Mouse (Mus musculus) kidney, postnatal 10 days (tissue): ENCODE measurements around the gene Myo1a.
A peak's percentile ranks its signal among the peaks of the same experiment; 100 is the strongest.
"Not testable (repeated sequence)": the region's sequence is repeated elsewhere in the genome, so short reads cannot be mapped to it uniquely, and the experiment has no call there.

Experiments
- DNase-seq: peaks from one replicate; pipeline ENCODE4 v3.0.0; 2021; ENCODE audit warnings: mixed read lengths

Gene Myo1a

DNA sequence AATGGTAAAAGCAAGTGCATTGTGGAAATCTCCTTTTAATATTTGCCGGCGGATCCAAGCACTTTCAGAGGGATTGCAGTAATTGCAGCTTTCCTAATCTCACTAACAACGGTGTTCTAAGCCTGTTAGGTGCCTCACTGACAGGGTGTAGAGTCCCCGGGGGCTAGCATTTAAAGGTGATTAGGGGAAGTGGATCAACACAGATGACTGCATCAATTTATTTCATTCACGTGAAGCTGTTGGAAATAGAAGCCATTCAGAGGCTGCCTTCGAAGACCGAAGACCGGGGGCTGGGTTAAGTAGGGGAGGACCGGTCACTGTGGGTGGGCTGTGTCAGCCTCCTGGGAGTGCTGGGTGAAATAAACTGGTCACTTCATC is 26.0 kb downstream of the Myo1a start:
- DNase-seq: no peak

DNA sequence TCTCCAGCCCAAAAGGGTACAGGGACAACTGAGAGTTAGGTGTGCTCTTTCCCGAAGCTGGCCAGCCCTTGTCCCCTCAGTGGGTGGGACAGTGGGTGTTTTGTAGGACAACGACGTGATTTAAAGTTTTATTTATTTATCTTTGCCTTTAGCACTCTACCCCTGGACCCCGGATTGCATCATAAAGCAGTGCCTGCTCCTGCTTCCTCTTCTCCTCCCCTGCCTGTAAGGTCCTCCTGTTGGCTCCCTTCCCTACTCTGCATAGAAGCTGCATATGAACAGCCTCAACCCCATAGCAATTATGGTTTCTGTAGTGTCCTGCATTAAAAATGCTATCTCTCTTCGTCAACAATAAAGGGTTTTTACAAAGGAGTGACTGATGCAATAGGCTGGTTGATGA is 26.4 kb downstream of the Myo1a start:
- DNase-seq: no peak

DNA sequence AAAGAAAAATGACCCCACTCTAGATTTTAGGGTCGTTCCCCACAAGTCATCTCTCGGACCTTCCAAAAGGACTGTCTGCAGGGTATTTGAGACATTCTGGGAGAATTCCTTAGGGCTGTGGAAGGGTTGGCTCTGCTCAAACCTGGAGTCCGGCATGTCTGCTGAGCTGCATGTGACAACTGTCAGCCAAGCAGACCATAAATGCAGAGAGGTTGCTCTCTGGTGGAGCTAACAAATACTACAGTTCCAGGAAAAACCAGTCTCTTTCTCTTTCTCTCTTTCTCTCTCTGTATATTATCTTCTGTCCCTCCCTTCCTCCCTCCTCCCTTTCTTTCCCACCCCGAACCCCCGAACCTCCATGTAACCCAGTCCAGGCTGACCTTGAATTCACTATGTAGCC is 29.5 kb downstream of the Myo1a start:
- peak; percentile 43 for DNase-seq

DNA sequence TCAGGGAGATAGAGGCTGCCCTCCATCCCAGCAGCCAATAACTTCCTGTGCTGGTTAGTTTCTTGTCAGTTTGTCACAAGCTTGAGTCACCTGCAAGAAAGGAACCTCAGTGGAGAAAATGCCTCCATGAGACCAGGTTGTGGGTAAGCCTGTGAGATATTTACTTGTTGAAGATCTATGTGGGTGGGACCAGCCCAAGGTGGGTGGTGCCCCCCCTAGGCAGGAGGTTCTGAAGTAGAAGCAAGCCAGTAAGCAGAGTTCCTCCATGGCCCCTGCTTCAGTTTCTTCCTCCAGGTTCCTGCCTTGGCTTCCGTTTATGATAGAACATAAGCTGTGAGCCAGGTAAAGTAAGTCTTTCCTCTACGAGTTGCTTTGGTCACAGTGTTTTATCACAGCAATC is 31.3 kb downstream of the Myo1a start:
- no peak for DNase-seq

DNA sequence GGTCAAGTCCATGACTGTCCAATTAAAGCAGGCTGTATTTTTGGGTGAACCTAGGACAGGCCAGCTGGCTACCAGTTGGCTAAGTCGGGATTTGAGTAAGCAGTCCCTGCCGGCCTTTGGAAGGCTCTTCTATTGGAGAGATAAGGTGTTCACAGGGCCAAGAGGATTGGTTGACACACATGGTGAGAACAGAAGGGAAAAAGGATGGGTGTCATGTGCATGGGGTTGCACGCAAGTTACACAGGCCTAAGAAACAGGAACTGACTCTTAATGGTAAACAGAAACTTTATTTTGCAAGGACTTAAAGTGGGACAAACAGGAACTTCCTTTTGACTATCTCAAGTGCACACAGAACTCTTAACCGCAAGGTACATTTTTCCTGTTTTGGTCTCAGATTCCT is 31.9 kb downstream of the Myo1a start:
- DNase-seq: no peak

DNA sequence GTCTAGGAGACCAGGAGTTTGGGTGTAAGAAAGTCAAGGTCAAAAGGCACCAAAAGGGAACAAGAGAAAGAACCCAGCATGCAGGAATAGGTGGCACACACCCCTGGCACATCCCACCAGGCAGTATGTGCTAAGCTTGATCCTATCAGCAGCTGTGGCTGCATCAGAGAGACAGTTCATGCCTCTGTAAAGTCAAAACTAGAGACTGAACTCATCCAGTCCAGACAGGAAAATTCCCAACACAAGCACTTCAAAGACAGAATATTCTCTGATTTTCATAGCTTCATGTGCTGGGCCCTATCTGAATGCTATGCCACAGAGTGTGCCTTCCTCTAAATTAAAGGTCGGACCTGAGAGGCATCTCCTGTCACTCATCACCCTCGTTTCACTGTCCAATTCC is 32.6 kb downstream of the Myo1a start:
- DNase-seq: no peak

DNA sequence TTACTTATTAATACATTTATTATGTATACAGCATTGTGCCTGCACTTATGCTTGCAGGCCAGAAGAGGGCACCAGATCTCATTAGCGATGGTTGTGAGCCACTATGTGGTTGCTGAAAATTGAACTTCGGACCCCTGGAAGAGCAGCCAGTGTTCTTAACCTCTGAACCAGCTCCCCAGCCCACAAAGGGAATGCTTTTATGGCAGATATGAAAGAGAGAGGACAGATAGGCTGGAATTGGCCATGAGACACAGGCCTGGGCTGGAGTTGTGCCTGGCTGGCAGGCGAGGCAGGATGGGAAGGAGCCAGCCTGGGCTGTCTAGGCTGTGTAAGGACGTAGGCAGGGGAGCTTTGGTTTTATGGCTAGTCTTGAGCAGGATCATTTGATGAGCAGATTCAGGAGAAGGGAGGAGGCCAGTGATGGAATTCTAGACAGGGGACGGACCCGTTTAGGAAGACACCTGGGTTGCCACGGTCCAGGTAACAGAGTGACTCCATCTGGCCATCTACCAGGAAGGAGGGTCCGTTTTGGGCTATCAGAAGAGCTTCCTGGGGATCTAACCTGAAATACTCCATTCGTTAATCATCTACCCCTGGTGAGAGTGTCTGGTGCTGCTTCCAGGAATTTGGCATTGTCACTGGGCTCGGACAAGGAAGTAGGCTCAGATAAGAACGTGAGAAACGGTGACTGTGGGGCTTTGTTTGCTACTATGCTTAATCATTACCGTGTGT is 33.3 kb downstream of the Myo1a start:
- DNase-seq: peak; percentile 47

DNA sequence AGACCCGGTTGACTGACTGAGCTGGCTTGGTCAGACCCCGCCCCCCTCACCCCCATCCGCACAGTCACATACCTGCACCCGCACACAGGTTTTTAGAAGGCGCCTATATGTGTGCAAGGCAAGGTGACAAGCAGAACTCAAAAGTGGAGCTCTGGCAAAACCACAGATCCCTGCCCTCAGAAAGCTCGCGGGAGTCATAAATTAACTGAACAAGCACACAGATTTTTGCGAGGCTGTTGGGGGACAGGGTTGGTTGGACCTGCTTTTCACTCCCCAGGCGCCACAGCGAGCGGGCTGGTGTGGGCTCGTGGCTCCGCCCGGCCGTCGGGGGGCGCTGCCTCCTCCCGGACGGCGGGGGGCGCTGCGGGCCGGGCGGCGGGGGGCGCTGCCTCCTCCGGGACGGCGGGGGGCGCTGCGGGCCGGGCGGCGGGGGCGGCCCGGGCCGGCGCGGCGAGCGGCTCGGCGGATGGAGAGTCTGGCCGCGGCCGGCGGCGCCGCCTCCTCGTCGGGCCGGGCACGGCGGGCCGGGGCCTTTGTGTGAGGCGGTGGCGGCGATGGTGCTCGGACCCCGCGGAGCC is 34.2 kb downstream of the Myo1a start, which contains the start of gene Zbtb39:
Zbtb39 (plus strand) TSS at position 456 of the 578 bp plus-strand sequence.
- peak; percentile 91 for DNase-seq

DNA sequence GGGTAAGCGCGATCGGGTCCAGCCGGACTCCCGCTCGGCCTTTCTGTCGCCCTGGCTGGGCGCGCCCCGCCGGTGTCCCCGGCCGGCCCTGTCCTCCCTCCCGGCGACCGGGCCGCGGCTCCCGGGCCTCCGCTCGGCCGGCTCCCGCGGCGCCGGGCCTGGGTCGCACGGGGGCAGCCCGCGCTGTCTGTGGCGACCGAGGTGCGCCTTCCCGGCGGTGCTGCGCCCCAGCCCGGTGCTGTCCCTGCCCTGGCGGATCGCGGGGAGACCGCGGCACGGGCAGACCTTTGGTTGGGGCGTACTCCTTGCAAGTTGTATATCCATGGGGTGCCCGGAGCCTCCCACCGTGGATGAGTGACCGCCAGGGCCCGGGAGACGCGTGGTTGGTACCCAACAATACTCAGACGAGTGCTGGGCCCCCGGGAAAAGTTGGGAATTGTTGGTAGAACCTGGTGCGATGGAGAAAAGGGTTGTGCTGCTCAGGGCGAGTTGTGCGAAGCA is 34.7 kb downstream of the Myo1a start:
- peak; percentile 59 for DNase-seq

DNA sequence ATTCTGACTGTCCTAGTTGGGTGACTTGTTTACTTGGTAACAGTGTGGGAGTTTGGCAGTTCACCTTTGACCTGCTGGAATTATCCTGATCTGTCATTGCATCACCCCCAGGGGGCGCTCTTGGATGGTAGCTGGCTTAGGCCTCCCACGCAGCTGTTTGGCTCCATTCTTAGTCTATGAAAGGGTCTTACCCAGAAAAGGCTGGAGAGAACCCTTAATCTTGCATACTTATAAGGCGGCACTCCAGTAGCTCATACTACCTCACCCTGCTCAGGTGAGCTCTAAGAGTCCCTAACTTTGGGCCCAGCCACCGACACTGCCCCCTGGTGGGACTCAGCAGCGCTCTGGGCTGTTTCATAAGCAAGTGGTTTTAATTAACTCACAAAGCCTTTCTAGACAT is 39.7 kb downstream of the Myo1a start:
- peak; percentile 73 for DNase-seq

DNA sequence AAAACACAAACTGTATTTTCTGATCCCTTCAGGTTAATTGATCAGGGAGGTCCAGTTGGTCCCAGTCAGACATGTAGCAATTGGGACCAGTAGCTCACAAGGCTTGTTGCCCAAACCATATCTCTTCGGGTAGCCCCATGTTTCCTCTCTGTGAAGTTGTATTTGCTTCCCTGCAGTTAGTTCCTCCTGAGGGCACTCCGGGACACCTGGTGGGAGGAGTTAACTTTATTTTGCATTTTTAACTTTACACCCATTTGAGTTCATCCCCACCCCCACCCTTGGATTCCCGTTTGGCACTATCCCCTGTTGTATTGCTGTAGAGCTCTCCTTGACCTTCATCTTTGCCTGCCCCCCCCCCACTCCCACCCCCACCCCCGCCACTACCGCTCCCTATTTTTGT is 40.9 kb downstream of the Myo1a start:
- no peak for DNase-seq

DNA sequence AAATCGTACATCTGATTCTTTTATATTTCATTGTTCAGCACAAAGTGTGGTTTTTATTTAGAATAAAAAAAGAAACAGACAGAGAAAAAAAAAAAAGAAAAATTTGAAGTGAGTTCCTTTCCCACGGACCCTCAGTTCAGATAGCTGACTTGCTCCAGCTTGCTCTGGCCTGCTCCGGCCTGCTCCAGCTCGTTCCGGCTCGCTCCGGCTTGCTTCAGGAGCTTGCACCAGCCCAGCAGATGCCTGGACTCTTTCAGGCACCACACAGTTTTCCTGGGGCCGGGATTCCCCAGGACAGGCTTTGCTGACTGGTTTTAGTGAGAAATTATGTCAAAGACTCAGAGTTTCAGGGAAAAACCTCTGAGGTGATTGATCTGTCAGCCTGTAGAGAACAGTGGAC is 42.3 kb downstream of the Myo1a start:
- peak; percentile 80 for DNase-seq

DNA sequence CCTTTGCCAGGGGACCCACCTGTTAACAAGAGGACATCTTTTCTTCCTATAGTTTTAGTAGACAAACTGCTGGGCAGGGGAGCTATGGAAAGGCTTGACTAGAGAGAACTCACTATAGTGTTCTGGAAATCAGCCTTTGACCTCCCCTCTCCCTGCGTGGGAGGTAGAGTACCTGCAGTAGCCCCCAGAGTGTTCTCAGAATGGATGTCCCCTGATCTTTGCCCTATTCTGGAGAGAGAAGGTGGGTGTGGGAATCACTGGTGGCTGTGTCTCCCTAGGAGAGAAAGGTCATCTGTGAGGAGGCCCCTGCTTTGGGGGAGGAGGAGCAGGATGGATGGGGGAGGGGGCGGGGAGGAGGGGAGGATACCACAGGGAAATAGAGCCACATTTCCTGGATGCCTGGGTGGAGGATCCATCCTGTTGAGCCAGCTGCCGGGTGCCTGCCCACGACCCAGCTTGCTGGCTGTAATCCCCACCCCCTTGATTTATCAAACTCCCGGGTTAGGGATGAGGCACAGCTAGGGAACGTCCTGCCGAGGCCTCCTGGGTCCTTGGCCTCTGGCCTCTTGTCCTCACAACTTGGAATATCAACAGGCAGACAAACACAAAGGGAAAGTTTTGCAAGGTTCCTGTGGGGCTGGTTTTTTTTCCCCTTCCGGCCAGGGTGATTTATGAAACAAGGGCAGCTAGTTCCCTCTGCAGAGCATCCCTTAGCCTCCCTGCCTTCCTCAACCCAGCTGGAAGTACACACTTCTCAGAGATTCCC is 44.1 kb downstream of the Myo1a start:
- DNase-seq: peak; percentile 75

DNA sequence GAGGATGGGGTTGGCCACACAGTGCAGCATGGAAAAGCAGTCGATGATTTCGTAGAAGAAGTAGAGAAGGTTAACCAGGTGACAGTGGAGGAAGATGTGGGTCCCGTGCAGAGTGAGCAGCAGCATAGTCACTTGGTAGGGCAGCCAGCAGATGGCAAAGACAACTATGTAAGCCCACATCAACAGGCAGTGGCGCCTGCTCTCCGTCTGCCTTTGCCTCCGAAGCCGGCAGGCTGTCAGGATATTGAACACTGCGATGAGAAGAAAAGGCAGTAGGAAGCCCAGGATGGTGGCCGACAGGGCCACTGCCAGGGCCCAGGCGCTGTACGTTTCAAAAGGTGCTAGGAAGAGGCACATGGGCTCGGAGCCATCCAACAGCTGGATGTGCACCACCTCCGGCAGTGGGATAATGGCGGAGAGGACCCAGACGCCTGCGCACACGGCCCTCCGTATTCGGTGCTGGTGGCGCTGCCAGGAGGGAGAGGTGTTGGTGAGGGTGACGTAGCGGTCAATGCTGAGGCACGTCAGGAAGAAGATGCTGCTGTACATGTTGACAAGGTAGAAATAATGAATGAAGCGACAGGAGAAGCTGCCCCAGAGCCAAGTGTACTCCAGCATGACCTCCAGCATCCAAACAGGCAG is 45.3 kb downstream of the Myo1a start:
- no peak for DNase-seq

DNA sequence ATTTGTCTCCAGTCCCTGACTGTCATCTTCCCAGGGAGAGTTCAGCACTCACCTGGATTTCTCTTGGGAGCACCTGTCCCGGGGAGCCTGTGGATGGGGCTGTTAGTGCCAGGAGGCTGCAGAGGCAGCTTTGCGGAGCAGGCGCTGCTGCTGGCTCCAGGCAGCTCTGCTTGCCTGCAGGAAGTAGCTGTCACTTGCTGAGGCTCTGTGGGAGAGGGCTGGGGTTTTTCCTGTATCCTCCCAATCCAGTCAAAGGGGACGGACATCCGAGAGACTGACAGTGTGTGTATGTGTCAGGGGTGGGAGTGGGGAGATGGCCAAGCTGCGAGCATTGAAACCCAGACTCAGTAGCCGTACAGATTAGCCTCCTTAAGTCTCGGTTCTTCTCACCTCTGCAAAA is 46.6 kb downstream of the Myo1a start, which contains the start of gene Gpr182:
Gpr182 (minus strand) TSS at position 185 of the 400 bp plus-strand sequence.
- peak; percentile 70 for DNase-seq

DNA sequence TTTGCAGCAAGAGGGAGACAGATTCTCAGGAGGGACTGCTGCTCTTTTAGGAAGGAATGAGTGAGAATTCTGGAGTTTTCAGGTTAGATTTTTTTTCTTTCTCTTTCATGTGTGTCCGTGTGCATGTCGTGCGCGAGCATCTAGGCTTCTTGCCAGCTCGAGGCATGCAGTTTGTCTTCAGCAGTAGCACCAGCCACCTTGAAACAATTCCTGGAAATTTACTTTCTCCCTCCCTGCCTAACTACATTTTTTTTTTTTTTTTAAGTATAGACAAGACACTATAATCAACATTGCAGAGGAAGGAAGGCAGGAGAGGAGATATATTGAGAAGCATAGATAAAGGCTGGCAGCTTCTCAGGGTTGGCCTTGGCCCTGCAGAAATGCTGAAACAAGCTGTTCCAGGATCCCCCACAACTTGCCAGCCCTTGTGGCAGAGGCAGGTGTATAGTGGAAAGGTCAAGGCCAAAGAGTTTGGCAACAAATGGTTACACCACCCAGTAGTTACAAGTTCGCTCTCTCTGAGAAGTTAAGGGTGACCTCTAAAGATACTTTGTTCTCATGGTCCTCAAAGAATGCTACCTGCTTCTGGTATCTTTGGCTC is 49.7 kb downstream of the Myo1a start:
- peak; percentile 78 for DNase-seq

DNA sequence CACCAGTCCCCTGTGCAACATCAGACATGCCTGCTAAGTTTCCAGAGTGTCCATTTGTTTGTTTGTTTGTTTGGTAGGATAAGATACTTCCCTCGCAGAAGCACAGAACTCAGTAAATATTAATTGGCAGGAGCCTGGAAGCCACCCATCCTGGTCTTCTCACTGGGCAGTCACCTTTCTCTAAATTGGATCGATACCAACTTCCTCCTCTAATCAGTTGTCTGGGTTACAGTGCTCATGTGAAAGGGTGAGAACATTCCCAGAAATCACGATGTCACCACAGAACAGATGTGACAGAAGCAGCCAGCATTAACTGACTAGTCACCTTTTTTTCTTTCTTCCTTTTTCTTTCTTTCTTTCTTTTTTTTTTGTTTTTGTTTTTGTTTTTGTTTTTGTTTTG is 50.3 kb downstream of the Myo1a start:
- DNase-seq: no peak

DNA sequence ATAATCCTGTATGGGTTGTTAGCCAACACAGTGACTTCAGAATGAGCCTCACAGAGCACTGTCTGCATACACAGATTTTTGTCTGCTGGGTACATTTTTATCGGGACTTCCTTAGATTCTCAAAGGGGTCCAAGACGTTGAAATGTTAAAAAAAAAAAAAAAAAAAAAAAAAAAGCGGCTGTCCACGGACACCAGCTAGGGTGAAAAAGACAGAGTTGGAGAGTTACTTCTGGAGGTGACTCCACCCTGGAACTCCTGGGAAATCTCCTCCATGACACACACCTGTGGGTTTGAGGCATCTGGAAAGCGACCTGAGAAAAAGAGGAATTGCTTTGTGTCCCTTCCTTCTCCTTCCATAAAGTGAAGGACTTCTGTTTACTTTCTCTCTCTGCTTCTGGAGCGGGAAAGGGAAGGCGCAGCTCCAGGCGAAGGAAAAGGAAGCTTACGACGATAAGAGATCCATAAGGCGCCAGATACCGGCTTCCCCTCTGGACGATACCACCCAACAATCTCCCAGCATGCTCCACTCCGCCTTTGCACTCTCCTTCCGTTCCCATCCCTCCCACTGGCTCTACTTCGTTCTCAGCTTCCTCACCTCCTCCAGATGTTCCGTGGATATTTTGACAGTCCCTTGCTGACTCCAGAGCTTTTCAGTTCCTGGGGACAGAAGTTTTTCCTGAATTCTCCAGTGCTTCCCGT is 50.9 kb downstream of the Myo1a start:
- DNase-seq: peak; percentile 36

DNA sequence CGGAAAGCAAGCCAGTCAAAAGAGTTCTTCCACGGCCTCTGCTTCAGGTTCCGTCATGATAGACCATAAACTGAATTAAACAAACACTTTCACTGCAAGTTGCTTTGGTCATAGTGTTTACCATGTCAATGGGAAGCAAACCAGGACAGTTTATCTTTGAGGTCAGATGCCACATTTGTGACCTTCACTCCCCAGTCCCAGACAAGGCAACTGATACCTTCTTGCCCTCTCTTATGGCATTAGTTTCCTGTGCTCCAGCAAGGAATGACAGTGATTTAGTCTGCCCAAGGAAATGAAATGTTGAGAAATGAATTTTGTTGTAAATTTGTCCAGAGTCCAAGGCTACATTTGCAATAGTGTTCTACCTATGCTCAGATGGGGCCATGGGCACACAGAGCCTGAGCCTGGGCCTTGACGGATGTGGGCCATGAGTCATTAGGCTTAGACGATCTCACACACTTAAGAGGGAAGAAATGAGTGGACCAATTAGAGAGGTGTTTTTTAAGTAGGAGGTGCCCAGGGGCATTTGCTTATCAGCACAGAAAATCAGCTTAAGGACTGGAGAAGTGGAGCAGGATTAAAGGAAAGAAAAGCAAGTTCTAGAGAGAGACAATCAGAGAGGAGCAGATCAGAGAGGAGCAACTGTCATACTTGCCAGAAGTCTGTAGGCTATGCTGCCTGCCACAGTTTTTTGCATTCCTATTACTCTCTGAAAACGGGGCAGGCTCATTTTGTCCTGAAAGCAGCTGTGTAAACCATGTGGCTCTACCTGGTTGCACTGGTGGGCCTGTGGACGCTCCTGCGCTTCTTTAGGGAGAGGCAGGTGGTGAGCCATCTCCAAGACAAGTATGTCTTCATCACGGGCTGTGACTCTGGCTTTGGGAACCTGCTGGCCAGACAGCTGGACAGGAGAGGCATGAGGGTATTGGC is 54.5 kb downstream of the Myo1a start, which contains the start of the genes Rdh1 and Rdh16f1:
Rdh1 (plus strand) TSS at position 541 of the 930 bp plus-strand sequence.
Rdh16f1 (plus strand) TSS at position 607 of the 930 bp plus-strand sequence.
- DNase-seq: peak; percentile 5

DNA sequence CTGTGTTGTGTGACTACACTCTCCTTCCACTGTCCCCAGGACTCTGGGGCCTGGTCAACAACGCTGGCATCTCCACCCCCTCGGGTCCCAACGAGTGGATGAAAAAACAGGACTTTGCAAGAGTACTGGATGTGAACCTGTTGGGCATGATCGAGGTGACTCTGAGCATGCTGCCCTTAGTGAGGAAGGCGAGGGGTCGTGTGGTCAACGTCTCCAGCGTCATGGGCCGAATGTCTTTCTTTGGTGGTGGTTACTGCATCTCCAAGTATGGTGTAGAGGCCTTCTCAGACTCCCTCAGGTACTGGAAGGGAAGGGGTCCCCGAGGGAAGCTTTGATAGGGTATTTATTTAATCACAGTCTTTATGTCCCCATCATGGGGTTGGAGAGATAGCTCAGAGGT is 58.0 kb downstream of the Myo1a start:
- not testable (repeated sequence) for DNase-seq
